Mouse (Mus musculus) thymus, postnatal 25 days (tissue): ENCODE measurements around the gene Agrp.

Experiments used
- DNase-seq: peaks from one replicate; pipeline ENCODE4 v3.0.0; 2022

Gene Agrp

GRCm38 (mm10) chr8:105636963-105637510, at the start of gene Agrp:
Gene Agrp, minus strand, starts transcription at chr8:105637393.
- peak; percentile 74 for DNase-seq

- peak; percentile 64 for DNase-seq
These were observed 49.4 kb upstream of the Agrp start for GRCm38 (mm10) chr8:105686551-105686950.

DNA sequence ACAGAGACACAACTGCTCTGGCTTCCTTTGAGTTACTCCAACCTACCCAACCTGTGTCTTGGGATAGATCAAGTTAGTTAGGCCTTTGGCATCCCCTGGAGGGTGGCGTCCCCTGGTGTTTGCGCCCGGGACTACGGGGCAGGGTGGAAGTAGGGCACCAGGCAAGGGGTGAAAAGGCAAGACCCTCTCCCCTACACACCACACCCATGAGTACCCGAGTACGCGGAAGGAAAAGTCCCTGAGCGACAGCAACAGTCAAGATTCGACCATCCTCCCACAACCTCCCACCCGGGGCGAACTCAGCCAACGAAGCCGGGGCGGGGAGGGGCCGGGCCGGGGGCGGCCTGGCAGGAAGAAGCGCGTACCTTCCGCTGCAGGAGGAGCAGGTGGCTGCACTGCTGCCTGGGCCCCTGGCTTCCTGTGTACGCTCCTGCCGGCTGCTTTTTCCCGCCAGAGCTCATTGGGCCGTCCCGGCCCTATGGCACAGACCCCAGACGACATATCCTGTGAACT, 48.7 kb upstream of the Agrp start, which contains the start of gene Carmil2:
Gene Carmil2 (plus strand): TSS at position 479 of the 513 bp plus-strand sequence.
- peak; percentile 98 for DNase-seq

DNA sequence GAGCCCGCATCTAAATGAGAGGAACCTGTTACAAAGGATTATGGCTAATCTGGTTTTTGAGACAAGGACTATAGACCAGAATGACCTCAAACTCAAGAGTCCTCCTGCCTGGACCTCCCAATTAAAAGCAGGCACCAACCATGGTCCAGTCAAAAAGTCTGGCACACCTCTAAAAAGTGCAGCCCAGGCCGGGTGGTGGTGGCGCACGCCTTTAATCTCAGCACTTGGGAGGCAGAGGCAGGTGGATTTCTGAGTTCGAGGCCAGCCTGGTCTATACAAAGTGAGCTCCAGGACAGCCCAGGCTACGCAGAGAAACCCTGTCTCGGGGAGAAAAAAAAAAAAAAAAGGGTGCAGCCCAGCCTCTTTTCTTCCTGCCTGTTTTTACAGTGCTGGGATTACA, 48.1 kb upstream of the Agrp start:
- no peak for DNase-seq

DNA sequence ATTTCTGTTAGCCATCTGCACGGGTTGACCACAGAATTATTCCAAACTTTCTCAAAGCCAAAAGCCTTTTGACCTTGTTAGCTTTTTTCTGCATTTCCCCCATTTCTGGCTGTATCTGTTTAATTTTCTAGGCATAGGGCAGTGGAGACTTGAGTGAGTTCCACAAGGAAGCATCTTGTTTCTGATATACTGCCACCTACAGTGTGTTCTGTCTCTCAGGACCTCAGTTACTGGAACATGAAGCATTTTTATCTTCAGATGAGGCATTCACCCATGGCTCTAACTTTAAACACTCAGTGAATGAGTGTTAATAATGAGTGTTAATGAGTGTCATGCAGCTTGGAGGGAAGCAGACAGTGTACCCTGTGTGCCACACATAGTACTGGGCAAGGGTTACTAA, 40.7 kb upstream of the Agrp start:
- no peak for DNase-seq

GRCm38 (mm10) chr8:105661167-105661566, 24.0 kb upstream of the Agrp start:
- DNase-seq: peak; percentile 43

GRCm38 (mm10) chr8:105657641-105658040, 20.4 kb upstream of the Agrp start:
- DNase-seq: no peak

GRCm38 (mm10) chr8:105648929-105649328, 11.7 kb upstream of the Agrp start:
- DNase-seq: no peak

GRCm38 (mm10) chr8:105645205-105645604, 8.0 kb upstream of the Agrp start:
- no peak for DNase-seq

- DNase-seq: no peak
These were observed 3.3 kb upstream of the Agrp start for GRCm38 (mm10) chr8:105640511-105640910.

DNA sequence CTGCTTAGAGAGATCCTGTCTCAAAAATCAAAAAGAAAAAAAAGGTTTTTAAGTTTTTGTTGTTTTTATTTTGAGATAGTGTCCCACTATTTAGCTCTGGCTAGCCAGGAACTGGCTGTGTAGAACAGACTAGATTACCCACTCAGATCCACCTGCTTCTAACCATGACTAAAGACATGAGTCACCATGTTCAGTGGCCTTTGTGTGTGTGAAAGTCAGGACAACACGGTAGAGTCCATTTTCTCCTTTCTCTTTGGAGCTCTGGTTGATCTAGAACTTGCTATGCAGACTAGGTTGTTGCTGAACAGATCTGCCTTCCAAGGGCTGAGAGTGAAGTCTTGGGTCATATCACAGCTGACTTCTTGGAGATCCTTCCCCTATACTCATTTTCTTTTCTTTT, 2.6 kb upstream of the Agrp start:
- DNase-seq: no peak

GRCm38 (mm10) chr8:105638510-105638909, 1.3 kb upstream of the Agrp start:
- DNase-seq: peak; percentile 50

GRCm38 (mm10) chr8:105637601-105638041, 428 bp upstream of the Agrp start:
- peak; percentile 59 for DNase-seq

DNA sequence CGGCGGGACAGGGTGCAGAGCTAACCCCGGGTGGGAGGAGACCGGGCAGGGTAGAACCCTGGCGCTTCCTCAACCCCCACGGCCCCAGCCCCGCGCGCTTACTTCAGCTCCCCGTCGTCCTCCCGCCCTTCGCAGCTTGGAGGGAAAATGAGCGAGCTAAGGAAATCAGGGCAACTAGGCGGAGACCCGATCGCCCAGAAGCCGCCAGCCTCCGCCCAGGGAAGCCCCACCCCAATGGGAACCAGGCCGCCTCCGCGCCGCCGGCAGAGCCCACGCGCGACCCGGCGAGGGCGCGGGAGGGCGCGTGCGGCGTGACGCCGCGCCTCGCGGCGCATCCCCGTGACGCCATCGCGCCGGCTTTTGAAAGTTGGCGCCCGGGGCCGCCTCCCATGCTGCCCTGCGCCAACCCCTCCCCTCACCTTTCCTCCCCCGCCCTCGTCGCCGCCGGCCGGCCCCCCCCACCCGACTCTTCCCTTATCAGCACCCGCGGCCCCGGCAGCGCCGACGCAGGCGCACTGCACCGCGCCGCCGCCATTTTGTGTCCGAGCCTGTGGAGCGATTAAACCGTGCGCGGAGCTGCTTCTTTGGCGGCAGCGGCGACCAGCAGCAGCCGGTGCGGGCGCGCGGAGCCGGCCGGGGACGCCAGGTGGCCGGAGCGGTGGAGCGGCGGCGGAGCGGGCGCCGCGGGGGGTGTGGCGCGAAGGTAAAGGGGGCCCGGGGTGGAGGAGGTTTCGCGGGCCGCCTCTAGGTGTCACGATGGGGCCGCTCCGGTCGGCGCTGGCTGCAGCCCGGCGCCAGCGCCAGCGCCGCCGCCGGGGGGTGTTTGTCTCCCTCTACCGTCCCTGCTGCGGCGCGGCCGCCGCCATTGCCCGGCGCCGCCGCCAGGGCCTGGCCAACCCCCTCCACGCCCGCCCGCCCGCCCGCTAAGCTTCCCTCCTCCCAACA, 903 bp downstream of the Agrp start, which contains the start of gene Ctcf:
Gene Ctcf (plus strand): TSS at position 551 of the 945 bp plus-strand sequence.
- DNase-seq: peak; percentile 96

- DNase-seq: no peak
These were observed 1.7 kb downstream of the Agrp start for GRCm38 (mm10) chr8:105635481-105635880.

GRCm38 (mm10) chr8:105634771-105635458, 2.3 kb downstream of the Agrp start:
- peak; percentile 51 for DNase-seq

DNA sequence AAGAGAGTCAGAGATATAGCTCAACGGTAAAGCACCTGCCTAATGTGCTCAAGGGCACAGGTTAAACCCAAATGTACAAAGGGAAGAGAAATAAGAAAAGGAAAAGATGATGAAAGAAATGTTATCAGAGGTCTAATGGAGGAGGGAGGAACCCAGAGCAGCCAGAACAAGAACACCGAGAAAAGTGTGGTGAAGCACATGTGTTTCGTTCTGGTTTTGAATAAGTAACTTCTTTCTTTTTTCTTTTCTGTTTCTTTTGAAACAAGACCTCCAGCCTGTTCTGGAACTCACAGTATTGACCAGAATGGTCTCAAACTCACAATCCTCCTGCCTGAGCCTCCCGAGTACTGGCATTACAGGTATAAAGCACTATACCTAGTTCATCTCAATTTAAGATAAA, 7.9 kb downstream of the Agrp start:
- peak; percentile 25 for DNase-seq

DNA sequence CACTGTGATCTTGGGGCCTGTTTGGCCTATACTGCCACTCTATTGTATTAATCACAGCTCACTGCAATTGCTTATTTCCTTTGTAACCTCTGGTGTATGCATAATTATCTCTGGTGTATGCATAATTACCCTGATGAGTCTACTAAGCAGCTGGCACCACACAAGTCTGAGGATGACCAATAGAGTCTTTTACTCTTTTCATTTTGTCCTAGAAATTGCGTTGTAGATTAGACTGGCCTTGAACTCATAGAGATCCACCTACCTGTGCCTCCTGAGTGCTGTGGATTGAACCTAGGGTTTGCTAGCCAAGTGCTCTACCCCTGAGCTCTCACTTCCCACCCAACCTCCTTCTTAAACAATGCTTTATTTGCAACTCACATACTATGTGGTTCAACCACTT, 11.1 kb downstream of the Agrp start:
- DNase-seq: no peak

GRCm38 (mm10) chr8:105624831-105625230, 12.4 kb downstream of the Agrp start:
- peak; percentile 53 for DNase-seq

DNA sequence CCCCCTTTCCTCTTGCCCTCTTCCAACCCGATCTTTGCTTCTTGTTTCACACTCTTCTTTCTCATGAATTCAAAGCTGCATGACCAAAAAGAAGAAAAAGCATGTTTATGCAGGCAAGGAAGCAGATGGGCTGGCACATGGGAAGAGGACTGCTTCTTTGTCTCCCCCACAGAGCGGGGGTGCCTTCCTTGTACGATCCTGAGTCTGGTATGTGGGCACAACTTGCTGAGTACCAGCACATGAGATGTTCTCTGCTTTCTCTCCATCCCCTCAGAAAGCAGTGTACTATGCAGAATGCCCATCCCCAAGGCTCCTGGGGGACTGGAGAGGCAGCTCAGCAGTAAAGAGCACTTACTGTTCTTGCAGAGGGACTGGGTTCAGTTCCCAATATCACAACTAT, 12.8 kb downstream of the Agrp start:
- DNase-seq: peak; percentile 77

GRCm38 (mm10) chr8:105623679-105624245, 13.4 kb downstream of the Agrp start:
- DNase-seq: peak; percentile 59

- peak; percentile 90 for DNase-seq
These were observed 14.1 kb downstream of the Agrp start for GRCm38 (mm10) chr8:105623118-105623517.

- DNase-seq: peak; percentile 98
These were observed 14.7 kb downstream of the Agrp start for GRCm38 (mm10) chr8:105622421-105622920.
